Mouse (Mus musculus) adrenal gland, postnatal 36 days (tissue): ENCODE measurements at regions not wholly inside any gene's neighbourhood (a gene's known extent, or its start where the extent isn't known, plus 50 kb on each side); places are given as distances from the start of the nearest gene placed in this dataset.

Source experiments
- DNase-seq, 2 experiments: peaks; one replicate each; pipeline ENCODE4 v3.0.0; 2021; ENCODE audit warnings: mixed read lengths in 1 of 2

GRCm38 (mm10) chr3:99447361-99447760, 207.2 kb downstream of the Tbx15 start:
- DNase-seq: no peak

- DNase-seq: no peak
Measured at GRCm38 (mm10) chr3:99447813-99448212, 207.6 kb downstream of the Tbx15 start.

GRCm38 (mm10) chr3:99459036-99459863, 219.1 kb downstream of the Tbx15 start:
- peak; percentile 1 to 2 for DNase-seq

GRCm38 (mm10) chr3:99499980-99500379, 259.8 kb downstream of the Tbx15 start:
- DNase-seq: peak; percentile 10 to 50

- no peak for DNase-seq
Measured at GRCm38 (mm10) chr3:99504772-99505171, 264.6 kb downstream of the Tbx15 start.

- no peak for DNase-seq
Measured at GRCm38 (mm10) chr3:99512250-99512649, 272.1 kb downstream of the Tbx15 start.

GRCm38 (mm10) chr3:99512933-99513332, 272.8 kb downstream of the Tbx15 start:
- no peak for DNase-seq

GRCm38 (mm10) chr3:99515751-99516150, 275.6 kb downstream of the Tbx15 start:
- no peak for DNase-seq

GRCm38 (mm10) chr3:99560917-99561316, 320.7 kb downstream of the Tbx15 start:
- peak; percentile 0 to 3 for DNase-seq

GRCm38 (mm10) chr3:99573335-99573976, 311.8 kb upstream of the Spag17 start:
- no peak for DNase-seq

GRCm38 (mm10) chr3:99573977-99574373, 311.2 kb upstream of the Spag17 start:
- no peak for DNase-seq

GRCm38 (mm10) chr3:99602679-99603078, 282.5 kb upstream of the Spag17 start:
- no peak for DNase-seq

- no peak for DNase-seq
Measured at GRCm38 (mm10) chr3:99632309-99632708, 252.9 kb upstream of the Spag17 start.

- no peak for DNase-seq
Measured at GRCm38 (mm10) chr3:99641343-99642106, 243.7 kb upstream of the Spag17 start.

GRCm38 (mm10) chr3:99644910-99645309, 240.3 kb upstream of the Spag17 start:
- DNase-seq: no peak

- DNase-seq: no peak
Measured at GRCm38 (mm10) chr3:99645318-99645717, 239.9 kb upstream of the Spag17 start.

- DNase-seq: no peak
Measured at GRCm38 (mm10) chr3:99657617-99658016, 227.6 kb upstream of the Spag17 start.

GRCm38 (mm10) chr3:99663783-99664182, 221.4 kb upstream of the Spag17 start:
- DNase-seq: no peak

GRCm38 (mm10) chr3:99665363-99665762, 219.8 kb upstream of the Spag17 start:
- no peak for DNase-seq

- DNase-seq: no peak
Measured at GRCm38 (mm10) chr3:99665902-99666768, 219.1 kb upstream of the Spag17 start.

GRCm38 (mm10) chr3:99674145-99674544, 211.1 kb upstream of the Spag17 start:
- no peak for DNase-seq

- no peak for DNase-seq
Measured at GRCm38 (mm10) chr3:99709506-99709905, 175.7 kb upstream of the Spag17 start.
